In the genomic region with DNA sequence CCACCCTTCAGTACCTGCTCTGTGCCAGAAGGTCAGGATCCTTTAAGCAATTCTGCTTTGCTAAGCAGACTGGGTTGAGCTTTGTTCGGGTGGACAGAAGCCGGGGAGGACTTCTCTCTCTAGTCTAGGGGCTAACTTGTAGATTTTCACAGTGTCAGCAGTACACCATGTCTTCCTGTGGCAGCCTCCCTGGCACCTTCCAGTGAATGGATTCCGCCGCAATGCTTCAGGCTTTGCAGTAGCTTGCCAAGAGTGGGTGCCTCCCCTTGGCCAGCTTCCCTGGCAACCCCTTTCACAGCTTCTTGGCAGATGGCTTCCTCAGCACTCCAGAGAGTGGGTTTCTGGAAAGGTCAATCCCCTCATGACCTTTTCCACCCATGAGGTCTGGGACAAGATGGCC, we compare ENCODE assay signal across 10 mouse cellular contexts. TPM values are rescaled to one million over a fixed set of nuclear protein-coding genes. Genes with fewer than 3 reads are reported as not detected.
DNase-seq lines count a peak whose midpoint lies in the region; ATAC-seq and TF ChIP-seq lines count a peak whose summit lies in the region.
"Had no signal": no experiment of that assay in that cellular context is flagged by ENCODE, and none has a peak within 500 bp of the region (broad histone marks: within the 10 kb centered on the region; RNA-seq: fewer than 3 reads in every experiment).

No protein-coding gene starts in this region.

- 49% methylated on average over 4 of the region's 4 CpGs for WGBS in forebrain, embryonic 15.5 days
- WGBS in forebrain, embryonic 13.5 days, result 70% methylated on average over 4 of the region's 4 CpGs
- 79% methylated on average over 4 of the region's 4 CpGs for WGBS in neural tube, embryonic 13.5 days
- WGBS in olfactory bulb, adult 2 months, result 49% methylated on average over 4 of the region's 4 CpGs

- peak overlapping the region; percentile 33; the same call in 1 of the 2 replicates for H3K27ac ChIP-seq in forebrain, embryonic 15.5 days (replicated peaks)
- H3K27ac ChIP-seq in forebrain, embryonic 13.5 days, result no peak overlapping the region
- H3K27ac ChIP-seq in neural tube, embryonic 13.5 days (replicated peaks), result no peak overlapping the region
- H3K27ac ChIP-seq in olfactory bulb, adult 2 months (ENCODE audit: insufficient read depth, low read depth, low read length), result peak overlapping the region; percentile 69

- H3K27me3 ChIP-seq in forebrain, embryonic 15.5 days, result no peaks in the 10 kb centered on the region
- no peaks in the 10 kb centered on the region for H3K27me3 ChIP-seq in forebrain, embryonic 13.5 days
- no peaks in the 10 kb centered on the region for H3K27me3 ChIP-seq in neural tube, embryonic 13.5 days

- ATAC-seq in forebrain, embryonic 15.5 days (replicated peaks), result peak; percentile 57; the same call in 1 of the 2 replicates
- no peak; the same call in 1 of the 2 replicates for ATAC-seq in forebrain, embryonic 13.5 days
- peak; percentile 28 for ATAC-seq in neural tube, embryonic 13.5 days (ENCODE audit: low read depth)

- no peaks in the 10 kb centered on the region for H3K36me3 ChIP-seq in forebrain, embryonic 15.5 days
- no peaks in the 10 kb centered on the region for H3K36me3 ChIP-seq in forebrain, embryonic 13.5 days (ENCODE audit: poor library complexity, severe bottlenecking)
- H3K36me3 ChIP-seq in neural tube, embryonic 13.5 days, result no peaks in the 10 kb centered on the region

- no peak for TF ChIP-seq CTCF in olfactory bulb, adult 2 months (IDR thresholded peaks at IDR 0.05; ENCODE audit: insufficient read depth, low read depth, low read length)

- H3K4me1 ChIP-seq in forebrain, embryonic 15.5 days, result peaks cover 17% of the 10 kb centered on the region
- H3K4me1 ChIP-seq in forebrain, embryonic 13.5 days, result peaks cover 25% of the 10 kb centered on the region
- peaks cover 31% of the 10 kb centered on the region for H3K4me1 ChIP-seq in neural tube, embryonic 13.5 days (replicated peaks)
- peaks cover 16% of the 10 kb centered on the region for H3K4me1 ChIP-seq in olfactory bulb, adult 2 months (ENCODE audit: control insufficient read depth, insufficient read depth, low read length)

- H3K4me3 ChIP-seq in forebrain, embryonic 15.5 days, result no peak overlapping the region
- no peak overlapping the region for H3K4me3 ChIP-seq in forebrain, embryonic 13.5 days
- no peak overlapping the region for H3K4me3 ChIP-seq in neural tube, embryonic 13.5 days
- no peak overlapping the region for H3K4me3 ChIP-seq in olfactory bulb, adult 2 months (ENCODE audit: insufficient read depth, low read depth, low read length)

- no peaks in the 10 kb centered on the region for H3K9me3 ChIP-seq in forebrain, embryonic 15.5 days
- no peaks in the 10 kb centered on the region for H3K9me3 ChIP-seq in forebrain, embryonic 13.5 days (replicated peaks)
- H3K9me3 ChIP-seq in neural tube, embryonic 13.5 days, result no peaks in the 10 kb centered on the region

- no peak overlapping the region for H3K9ac ChIP-seq in forebrain, embryonic 15.5 days (replicated peaks)
- H3K9ac ChIP-seq in forebrain, embryonic 13.5 days, result no peak overlapping the region
- H3K9ac ChIP-seq in neural tube, embryonic 13.5 days, result no peak overlapping the region

- DNase-seq in neural tube, embryonic 10.5 days (ENCODE audit: extremely low spot score, low spot score), result no peak
- peak; percentile 94 for DNase-seq in kidney, adult 9 months
- DNase-seq in T-cell, adult 2 months (ENCODE audit: low spot score), result no peak
- DNase-seq in urinary bladder, adult 2 months (ENCODE audit: low spot score), result no peak

- H3K4me2 ChIP-seq in forebrain, embryonic 15.5 days (replicated peaks), result no peak overlapping the region
- H3K4me2 ChIP-seq in forebrain, embryonic 13.5 days, result no peak overlapping the region
- H3K4me2 ChIP-seq in neural tube, embryonic 13.5 days, result no peak overlapping the region

- no peak for TF ChIP-seq POLR2A in olfactory bulb, adult 2 months (IDR thresholded peaks at IDR 0.05; ENCODE audit: insufficient read depth, low read depth, low read length)

RNA-seq across cellular contexts. Expression of a gene that starts 50.5 kb away (rescaled TPM):
- not detected in 2 replicates for polyA plus RNA-seq in forebrain, embryonic 15.5 days (2015; fragmentation: Nextera tagmentation; extraction: Ambion mirVana)
- polyA plus RNA-seq in forebrain, embryonic 13.5 days (2015; fragmentation: Nextera tagmentation; extraction: Ambion mirVana), result not detected in 2 replicates
- not detected in 2 replicates for polyA plus RNA-seq in neural tube, embryonic 13.5 days (2015; fragmentation: Nextera tagmentation; extraction: Ambion mirVana)
- not detected in 2 replicates for polyA plus RNA-seq in olfactory bulb, adult 2 months (2012; ENCODE audit: insufficient read depth, insufficient read length, low replicate concordance, missing spikeins)
- not detected in 2 replicates for polyA plus RNA-seq in urinary bladder, adult 2 months (2012; rRNA removed)
- polyA plus RNA-seq: heart, postnatal 0 days; lung, embryonic 16.5 days had no signal

Comparison
In these comparisons a context has a peak if more than half of its experiments do, and no peak if none do; other contexts are left out.
1. H3K27ac ChIP-seq: peak in forebrain, embryonic 15.5 days (single experiment) and olfactory bulb, adult 2 months (single experiment); none in forebrain, embryonic 13.5 days (single experiment) and neural tube, embryonic 13.5 days (single experiment).